Mouse (Mus musculus) testis, adult 2 months (tissue): ENCODE measurements around the gene Zfp74. TPM values are rescaled to one million over a fixed set of nuclear protein-coding genes. Genes with fewer than 3 reads are reported as not detected.
A peak's percentile ranks its signal among the peaks of the same experiment; 100 is the strongest.

Source experiments
- H3K27ac ChIP-seq: fragments of 200-500 bp; 2 replicates; pipeline ENCODE4 v1.5.1; 2012; ENCODE audit warnings: low read depth, low read length; ENCODE audit not compliant: control insufficient read depth, insufficient read depth
- H3K27me3 ChIP-seq: fragments of 200-500 bp; 2 replicates; pipeline ENCODE4 v1.6.1; 2012; ENCODE audit warnings: mild to moderate bottlenecking, low read length, moderate library complexity; ENCODE audit not compliant: control insufficient read depth, insufficient read depth
- H3K36me3 ChIP-seq: fragments of 200-500 bp; 2 replicates; pipeline ENCODE4 v1.6.1; 2012; ENCODE audit warnings: mild to moderate bottlenecking, low read length; ENCODE audit not compliant: control insufficient read depth, insufficient read depth
- H3K4me1 ChIP-seq: fragments of 200-500 bp; 2 replicates; pipeline ENCODE4 v1.6.1; 2012; ENCODE audit warnings: low read length; ENCODE audit not compliant: control insufficient read depth, insufficient read depth
- H3K4me3 ChIP-seq: fragments of 200-500 bp; 2 replicates; pipeline ENCODE4 v1.5.1; 2012; ENCODE audit warnings: low read depth, mild to moderate bottlenecking, low read length, moderate library complexity, mixed read lengths; ENCODE audit not compliant: control insufficient read depth
- CTCF ChIP-seq: fragments of 200-500 bp; IDR thresholded peaks from 2 replicates; pipeline ENCODE4 v1.5.1; 2012; ENCODE audit warnings: low read depth, mild to moderate bottlenecking, inconsistent platforms, low read length, moderate library complexity; ENCODE audit not compliant: control insufficient read depth, insufficient read depth, insufficient replicate concordance
- POLR2A ChIP-seq: fragments of 200-500 bp; IDR thresholded peaks from 2 replicates; pipeline ENCODE4 v1.6.1; 2012; ENCODE audit warnings: low read depth, mild to moderate bottlenecking, inconsistent platforms, low read length, moderate library complexity; ENCODE audit not compliant: control insufficient read depth
- polyA plus RNA-seq: library from polyadenylated mRNA; depleted of rRNA; stranded (reverse); fragments of >200 nt; gene quantifications from 2 replicates; pipeline ENCODE4 v1.2.3, GENCODE M21; 2012

Zfp74 gene
- polyA plus RNA-seq, 1 experiment, result 0.93 TPM

GRCm38 (mm10) chr7:29953086-29953485 lies 803 bp downstream of the Zfp74 start:
- H3K4me3 ChIP-seq, result peak overlapping the region; percentile 96; the same call in 1 of the 2 replicates
- no peak overlapping the region; the same call in 1 of the 2 replicates for H3K27ac ChIP-seq
- H3K36me3 ChIP-seq, result no peaks in the 10 kb centered on the region
- H3K4me1 ChIP-seq, result peaks cover 5% of the 10 kb centered on the region
- H3K27me3 ChIP-seq, result no peaks in the 10 kb centered on the region
- TF ChIP-seq CTCF (no peak), POLR2A (no peak)

DNA sequence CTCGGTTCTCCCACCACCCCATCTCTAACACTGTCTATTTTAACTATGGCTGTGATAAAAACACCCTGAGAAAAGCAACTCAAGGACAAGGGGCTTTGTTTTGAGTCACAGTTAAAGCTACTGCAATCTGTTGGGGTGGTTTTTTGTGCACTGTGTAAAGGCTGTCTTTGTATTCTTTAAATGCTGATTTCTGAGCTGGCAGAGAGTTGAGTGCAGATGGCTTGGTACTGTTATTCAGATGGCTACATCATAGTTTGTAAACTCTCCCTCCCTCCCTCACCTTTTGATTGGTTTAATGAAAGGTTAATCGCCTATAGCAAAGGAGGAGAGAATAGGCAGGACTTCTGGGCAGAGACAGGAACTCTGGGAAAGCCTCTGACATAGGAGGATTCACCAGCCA lies 9.7 kb downstream of the Zfp74 start:
- Histone ChIP-seq H3K36me3 (no peaks in the 10 kb centered on the region), H3K4me1 (no peaks in the 10 kb centered on the region), H3K27me3 (no peaks in the 10 kb centered on the region), H3K4me3 (no peak overlapping the region), H3K27ac (no peak overlapping the region)
- TF ChIP-seq POLR2A, result no peak
- no peak for TF ChIP-seq CTCF

- H3K4me1 ChIP-seq, result no peaks in the 10 kb centered on the region
- TF ChIP-seq POLR2A (no peak), CTCF (no peak)
- H3K27ac ChIP-seq, result no peak overlapping the region
- H3K27me3 ChIP-seq, result no peaks in the 10 kb centered on the region
- H3K4me3 ChIP-seq, result no peak overlapping the region
- no peaks in the 10 kb centered on the region for H3K36me3 ChIP-seq
Measured at GRCm38 (mm10) chr7:29943720-29944119, 10.2 kb downstream of the Zfp74 start.

DNA sequence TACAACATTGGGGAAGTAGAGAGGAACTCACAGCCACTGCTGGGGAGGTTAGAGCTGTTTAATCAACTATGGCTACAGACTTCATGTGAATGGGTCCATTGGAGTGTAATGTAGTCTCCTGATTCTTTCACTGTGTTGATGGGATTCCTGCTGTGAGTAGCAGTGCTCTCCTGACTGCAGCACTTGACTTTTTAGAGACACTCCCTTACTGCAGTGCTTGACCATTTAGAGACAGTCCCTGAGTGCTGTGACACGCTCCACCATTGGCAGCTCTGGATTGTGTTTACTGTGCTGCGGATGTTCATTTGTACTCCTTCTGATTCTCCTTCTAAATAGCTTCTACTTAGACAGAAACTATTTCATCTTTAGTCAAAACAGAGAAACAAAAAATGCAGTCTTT lies 11.1 kb downstream of the Zfp74 start:
- Histone ChIP-seq H3K4me1 (no peaks in the 10 kb centered on the region), H3K27ac (no peak overlapping the region), H3K27me3 (no peaks in the 10 kb centered on the region), H3K36me3 (no peaks in the 10 kb centered on the region), H3K4me3 (no peak overlapping the region)
- TF ChIP-seq POLR2A (no peak), CTCF (no peak)

GRCm38 (mm10) chr7:29941027-29941426 lies 12.9 kb downstream of the Zfp74 start:
- Histone ChIP-seq H3K4me1 (no peaks in the 10 kb centered on the region), H3K27me3 (no peaks in the 10 kb centered on the region), H3K27ac (no peak overlapping the region), H3K36me3 (no peaks in the 10 kb centered on the region), H3K4me3 (no peak overlapping the region)
- TF ChIP-seq POLR2A (no peak), CTCF (no peak)

DNA sequence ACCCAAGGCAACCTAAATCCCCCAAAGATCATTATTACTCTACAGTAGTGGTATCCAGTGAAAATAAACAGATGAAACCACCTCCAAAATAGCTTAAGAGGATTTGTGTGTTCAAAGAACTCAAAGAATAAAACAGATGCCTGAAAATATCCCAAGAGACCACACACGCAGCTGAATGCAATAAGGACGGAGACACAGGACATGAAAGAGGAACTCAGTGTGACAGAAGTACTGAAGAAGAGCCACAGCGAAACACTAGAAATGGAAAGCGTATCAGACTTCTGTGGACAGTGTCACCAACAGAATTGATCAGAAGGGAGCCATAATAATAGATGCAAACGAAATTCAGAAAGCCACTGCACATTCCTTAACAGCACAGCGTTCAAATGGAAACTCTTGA lies 15.0 kb downstream of the Zfp74 start:
- Histone ChIP-seq H3K36me3 (no peaks in the 10 kb centered on the region), H3K27me3 (no peaks in the 10 kb centered on the region), H3K4me3 (no peak overlapping the region), H3K27ac (no peak overlapping the region), H3K4me1 (no peaks in the 10 kb centered on the region)
- TF ChIP-seq CTCF (no peak), POLR2A (no peak)

GRCm38 (mm10) chr7:29922780-29923179 lies 31.1 kb downstream of the Zfp74 start:
- Histone ChIP-seq H3K4me1 (peaks cover 4% of the 10 kb centered on the region), H3K36me3 (no peaks in the 10 kb centered on the region), H3K27ac (no peak overlapping the region), H3K4me3 (no peak overlapping the region), H3K27me3 (no peaks in the 10 kb centered on the region)
- TF ChIP-seq POLR2A (no peak), CTCF (no peak)

DNA sequence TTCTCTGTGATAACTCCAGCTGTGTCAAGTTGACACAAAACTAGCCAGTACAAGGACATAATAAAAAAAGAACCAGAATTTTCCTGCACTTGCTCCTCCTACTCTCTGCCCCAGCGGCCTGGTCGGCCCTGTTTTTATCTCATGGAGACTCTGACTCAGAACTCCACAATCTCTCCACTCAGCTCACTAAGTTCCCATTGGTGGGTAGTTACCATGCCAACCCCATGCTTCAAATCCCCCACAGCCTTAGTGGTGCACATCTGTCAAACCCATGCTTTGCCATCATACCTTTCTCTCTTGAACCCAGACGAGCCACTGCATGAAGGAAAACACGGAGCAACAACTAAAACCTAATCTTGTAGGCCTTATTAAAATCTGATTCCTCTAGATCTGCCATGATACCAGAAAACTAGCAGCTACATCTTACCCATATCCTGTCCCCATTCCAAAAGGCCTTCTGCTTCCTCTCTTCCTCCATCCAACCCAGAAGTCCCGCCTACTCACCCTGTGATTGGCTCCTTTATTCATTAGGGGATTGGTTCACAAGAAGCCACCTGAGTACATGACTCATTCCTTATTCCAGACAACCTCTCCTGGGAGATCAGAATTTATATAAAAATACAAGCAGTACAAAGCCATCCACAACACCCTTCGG lies 32.3 kb downstream of the Zfp74 start:
- TF ChIP-seq CTCF (no peak), POLR2A (no peak)
- no peak overlapping the region for H3K4me3 ChIP-seq
- no peak overlapping the region for H3K27ac ChIP-seq
- peaks cover 9% of the 10 kb centered on the region for H3K4me1 ChIP-seq
- H3K36me3 ChIP-seq, result no peaks in the 10 kb centered on the region
- no peaks in the 10 kb centered on the region for H3K27me3 ChIP-seq
